In genomic region chr17:44189696-44190095, GRCm38 (mm10) we compare ENCODE assay signal across 9 mouse cellular contexts. TPM values are rescaled to one million over a fixed set of nuclear protein-coding genes. Genes with fewer than 3 reads are reported as not detected.
DNase-seq lines count a peak whose midpoint lies in the region; ATAC-seq and TF ChIP-seq lines count a peak whose summit lies in the region.
"Had no signal": no experiment of that assay in that cellular context is flagged by ENCODE, and none has a peak within 500 bp of the region (broad histone marks: within the 10 kb centered on the region; RNA-seq: fewer than 3 reads in every experiment).

No protein-coding gene starts in this region.

- 3% methylated on average over 11 of the region's 11 CpGs for WGBS in lung, embryonic 14.5 days
- 9% methylated on average over 11 of the region's 11 CpGs for WGBS in cerebellum, adult 2 months

- no peaks in the 10 kb centered on the region for H3K9me3 ChIP-seq in lung, embryonic 14.5 days (ENCODE audit: low read depth, low read length)

- no peak for TF ChIP-seq POLR2A in cerebellum, adult 2 months (IDR thresholded peaks at IDR 0.05; ENCODE audit: borderline replicate concordance, insufficient read depth, low read length)

- no peak for ATAC-seq in lung, embryonic 14.5 days (ENCODE audit: insufficient read depth)

- H3K4me2 ChIP-seq in lung, embryonic 14.5 days, result peak overlapping the region; percentile 74

- H3K36me3 ChIP-seq in lung, embryonic 14.5 days (ENCODE audit: insufficient read depth), result no peaks in the 10 kb centered on the region

- H3K27ac ChIP-seq in lung, embryonic 14.5 days (ENCODE audit: low read depth), result no peak overlapping the region
- H3K27ac ChIP-seq in cerebellum, adult 2 months (ENCODE audit: insufficient read depth, low read length), result no peak overlapping the region

- H3K9ac ChIP-seq in lung, embryonic 14.5 days, result no peak overlapping the region

- intact Hi-C loops in heart, postnatal 25 days (cut with DNase I), result loop anchor here (2.0 kb wide), 2 partner anchors 39 to 41 kb away; no protein-coding TSS in a partner anchor

- peak overlapping the region; percentile 8; the same call in 1 of the 2 replicates for H3K4me3 ChIP-seq in lung, embryonic 14.5 days (ENCODE audit: low read depth, low read length)
- no peak overlapping the region for H3K4me3 ChIP-seq in cerebellum, adult 2 months (replicated peaks; ENCODE audit: insufficient read depth, low read depth, low read length)
- H3K4me3 ChIP-seq: erythroblast, embryonic 14.5 days had no signal

- no peak for TF ChIP-seq CTCF in lung, embryonic 14.5 days (IDR thresholded peaks at IDR 0.05; ENCODE audit: low read depth)
- TF ChIP-seq CTCF in cerebellum, adult 2 months (IDR thresholded peaks at IDR 0.05; ENCODE audit: borderline replicate concordance, insufficient read depth, low read depth, low read length), result no peak

- peaks cover 26% of the 10 kb centered on the region for H3K27me3 ChIP-seq in lung, embryonic 14.5 days (ENCODE audit: insufficient read depth, low read length)
- no peaks in the 10 kb centered on the region; the same call in 1 of the 2 replicates for H3K27me3 ChIP-seq in cerebellum, adult 2 months (ENCODE audit: control insufficient read depth, insufficient read depth, low read length)

- peak; percentile 95 for DNase-seq in heart, adult 11 months
- DNase-seq in heart, postnatal 25 days (ENCODE audit: low spot score), result no peak
- peak; percentile 58 for DNase-seq in gastrocnemius, postnatal 25 days
- peak; percentile 71 for DNase-seq in kidney, adult 11 months
- DNase-seq in lung, embryonic 14.5 days, result peak; percentile 44
- peak; percentile 76 for DNase-seq in skeletal muscle tissue, adult 2 months (ENCODE audit: low read depth, low spot score)
- no peak for DNase-seq in cerebellum, adult 2 months
- no peak for DNase-seq in urinary bladder, postnatal 10 days (ENCODE audit: low spot score)

- no peaks in the 10 kb centered on the region for H3K4me1 ChIP-seq in lung, embryonic 14.5 days (ENCODE audit: insufficient read depth)
- no peaks in the 10 kb centered on the region for H3K4me1 ChIP-seq in cerebellum, adult 2 months (ENCODE audit: control insufficient read depth, insufficient read depth, low read length)

RNA-seq across cellular contexts. Expression of gene Clic5, which starts 1.3 kb away (rescaled TPM):
- 100 to 1,000 TPM; 114 to 142 TPM for total RNA-seq in heart, postnatal 25 days (2021)
- total RNA-seq in gastrocnemius, postnatal 25 days (2021), result 100 to 1,000 TPM; 137 to 153 TPM
- polyA plus RNA-seq in lung, embryonic 14.5 days (2014; fragmentation: Nextera tagmentation; extraction: Ambion mirVana), result 3.3 and 4.5 TPM in 2 replicates
- 2.3 and 2.7 TPM in 2 replicates for polyA plus RNA-seq in cerebellum, adult 2 months (2012; rRNA removed)
- polyA plus RNA-seq: erythroblast, embryonic 14.5 days had no signal

Comparison
In these comparisons a context has a peak if more than half of its experiments do, and no peak if none do; other contexts are left out.
1. DNase-seq: peak in heart, adult 11 months (single experiment), gastrocnemius, postnatal 25 days (single experiment), kidney, adult 11 months (single experiment), lung, embryonic 14.5 days (single experiment) and skeletal muscle tissue, adult 2 months (single experiment); none in heart, postnatal 25 days (single experiment), cerebellum, adult 2 months (0 of 2) and urinary bladder, postnatal 10 days (single experiment).